Mouse (Mus musculus) hindbrain, embryonic 15.5 days (tissue): ENCODE measurements at regions not wholly inside any gene's neighbourhood (a gene's known extent, or its start where the extent isn't known, plus 50 kb on each side); places are given as distances from the start of the nearest gene placed in this dataset.

ENCODE experiments used
- ATAC-seq: fragments of 200-750 bp; cut with Nextera tagmentation; 2 replicates; pipeline ENCODE4 v1.8.0; 2017; ENCODE audit warnings: low read depth, moderate number of reproducible peaks, moderate TSS enrichment; ENCODE audit not compliant: low FRiP score
- H3K27ac ChIP-seq: fragments of 300-500 bp; sonication (generic); replicated peaks from 2 replicates; pipeline ENCODE4 v1.5.1; 2015; ENCODE audit warnings: mild to moderate bottlenecking, inconsistent platforms
- H3K27me3 ChIP-seq: fragments of 300-500 bp; sonication (generic); 2 replicates; pipeline ENCODE4 v1.6.1; 2015; ENCODE audit warnings: control low read depth, inconsistent platforms
- H3K36me3 ChIP-seq: fragments of 300-500 bp; sonication (generic); 2 replicates; pipeline ENCODE4 v1.6.1; 2015; ENCODE audit warnings: control low read depth, inconsistent platforms
- H3K4me1 ChIP-seq: fragments of 300-500 bp; sonication (generic); replicated peaks from 2 replicates; pipeline ENCODE4 v1.6.1; 2015; ENCODE audit warnings: control low read depth, inconsistent platforms
- H3K4me2 ChIP-seq: fragments of 300-500 bp; sonication (generic); 2 replicates; pipeline ENCODE4 v1.6.1; 2015; ENCODE audit warnings: moderate library complexity, mild to moderate bottlenecking, inconsistent platforms
- H3K4me3 ChIP-seq: fragments of 300-500 bp; sonication (generic); 2 replicates; pipeline ENCODE4 v1.5.1; 2015; ENCODE audit warnings: mild to moderate bottlenecking, inconsistent platforms
- H3K9ac ChIP-seq: fragments of 300-500 bp; sonication (generic); 2 replicates; pipeline ENCODE4 v1.6.1; 2015; ENCODE audit warnings: inconsistent platforms
- H3K9me3 ChIP-seq: fragments of 300-500 bp; sonication (generic); 2 replicates; pipeline ENCODE4 v1.6.1; 2016; ENCODE audit warnings: control low read depth, inconsistent platforms
- WGBS: fragments of 180-500 bp; shearing (Covaris S2); methylation state at CpG from one replicate; pipeline ENCODE4 v1.1.7; 2015; 5-methylcytosine and 5-hydroxymethylcytosine counted together

DNA sequence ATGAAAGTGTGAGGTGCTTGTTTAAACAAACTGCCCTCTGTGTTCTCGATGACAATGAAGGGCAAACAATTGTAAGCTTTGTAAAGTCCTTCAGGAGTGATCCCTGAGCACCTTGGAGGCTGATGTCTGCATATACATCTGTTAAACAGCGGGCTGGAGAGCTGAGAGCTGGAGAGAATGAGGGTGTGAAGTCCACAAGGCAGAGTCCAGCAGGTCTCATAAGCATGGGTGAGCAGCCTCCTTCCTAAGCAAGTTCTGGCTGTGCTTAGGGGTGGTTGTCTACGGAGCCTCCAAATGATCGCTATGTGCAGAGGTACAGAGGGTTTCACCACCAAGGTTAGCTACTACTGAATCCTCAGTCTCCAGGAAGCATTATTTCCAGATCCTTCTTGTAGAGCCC lies 350.2 kb downstream of the Ankrd50 start:
- Histone ChIP-seq H3K4me3 (no peak overlapping the region), H3K27ac (no peak overlapping the region), H3K27me3 (no peaks in the 10 kb centered on the region), H3K4me1 (no peaks in the 10 kb centered on the region), H3K9ac (no peak overlapping the region), H3K36me3 (no peaks in the 10 kb centered on the region), H3K4me2 (no peak overlapping the region), H3K9me3 (no peaks in the 10 kb centered on the region)
- WGBS: 87% methylated on average over 4 of the region's 4 CpGs
- ATAC-seq: no peak

DNA sequence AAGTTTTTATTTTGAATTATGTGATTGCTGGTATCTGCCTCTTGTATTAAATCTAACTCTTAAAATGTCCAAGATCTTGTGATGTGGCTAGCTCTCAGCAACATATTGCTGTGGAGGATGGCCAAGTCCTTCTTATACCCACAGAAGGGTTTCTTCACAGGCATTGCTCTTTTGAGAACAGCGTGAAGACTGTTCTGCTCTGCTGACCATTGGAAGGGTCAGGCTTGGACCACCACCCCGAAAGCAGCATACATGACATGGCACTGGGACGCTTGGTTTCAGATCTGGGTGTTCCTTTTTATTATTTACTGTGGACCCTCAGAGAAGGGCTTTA lies 352.8 kb downstream of the Ankrd50 start:
- no peak overlapping the region for H3K9ac ChIP-seq
- H3K36me3 ChIP-seq: no peaks in the 10 kb centered on the region
- no peaks in the 10 kb centered on the region for H3K4me1 ChIP-seq
- no peaks in the 10 kb centered on the region for H3K27me3 ChIP-seq
- no peaks in the 10 kb centered on the region for H3K9me3 ChIP-seq
- WGBS: 95% methylated on average over 3 of the region's 3 CpGs
- no peak overlapping the region for H3K4me3 ChIP-seq
- H3K27ac ChIP-seq: no peak overlapping the region
- no peak for ATAC-seq
- H3K4me2 ChIP-seq: no peak overlapping the region

DNA sequence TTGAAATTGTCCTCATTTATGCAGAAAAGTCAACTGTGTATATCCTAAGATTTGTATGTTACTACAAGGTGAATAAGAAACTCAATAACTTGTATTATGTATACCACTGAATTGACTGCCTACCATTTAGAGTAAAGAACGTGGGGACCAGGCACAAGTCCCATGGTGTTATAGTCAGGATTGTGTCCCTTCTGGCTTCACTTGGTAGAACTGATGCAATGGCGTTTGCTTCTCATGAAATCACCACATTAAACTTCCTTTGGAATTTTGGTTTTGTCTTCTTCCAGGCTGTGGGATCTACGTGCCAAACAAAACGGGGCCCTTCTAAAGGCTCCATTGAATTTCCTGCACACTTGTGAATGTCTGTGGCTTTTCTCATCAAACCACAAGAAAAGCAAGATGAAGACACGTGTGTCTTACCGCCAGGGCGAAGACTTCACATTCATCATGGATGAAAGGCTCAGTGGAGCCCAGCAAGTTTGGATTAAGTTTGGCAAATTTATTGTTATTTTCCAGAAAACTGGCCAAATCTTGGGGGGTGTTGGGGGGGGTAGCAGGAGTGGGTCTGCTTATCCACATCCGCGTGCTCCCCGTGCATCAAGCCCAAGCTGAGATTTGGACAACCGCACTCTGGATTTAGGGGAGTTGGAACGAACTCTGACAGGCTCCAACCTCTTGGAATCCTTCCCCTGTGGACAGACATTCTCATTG lies 353.3 kb downstream of the Ankrd50 start:
- no peak for ATAC-seq
- Histone ChIP-seq H3K4me3 (no peak overlapping the region), H3K27ac (no peak overlapping the region), H3K27me3 (no peaks in the 10 kb centered on the region), H3K36me3 (no peaks in the 10 kb centered on the region), H3K4me2 (no peak overlapping the region), H3K4me1 (no peaks in the 10 kb centered on the region), H3K9ac (no peak overlapping the region), H3K9me3 (no peaks in the 10 kb centered on the region)
- 87% methylated on average over 12 of the region's 12 CpGs for WGBS

DNA sequence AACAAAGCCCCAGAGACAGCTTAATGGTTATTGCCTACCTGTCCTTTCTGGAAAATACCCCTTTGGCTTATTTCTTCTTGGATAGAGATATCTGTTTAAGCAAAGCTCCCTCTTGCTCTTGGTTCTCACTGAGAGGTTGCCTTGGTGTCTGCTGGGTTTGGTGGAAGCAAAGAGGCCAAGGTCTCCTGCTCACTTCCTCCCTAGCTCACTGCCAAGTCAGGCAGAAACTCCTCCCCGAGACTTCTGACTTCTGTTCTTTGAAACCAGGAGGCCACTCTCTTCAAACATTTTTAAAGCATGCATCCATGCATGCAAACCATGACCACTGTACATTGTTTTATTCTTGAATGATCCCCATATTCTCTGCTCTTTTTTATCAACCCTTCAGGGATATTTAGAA lies 354.6 kb downstream of the Ankrd50 start:
- Histone ChIP-seq H3K27ac (no peak overlapping the region), H3K9ac (no peak overlapping the region), H3K4me3 (no peak overlapping the region), H3K4me1 (no peaks in the 10 kb centered on the region), H3K27me3 (no peaks in the 10 kb centered on the region), H3K36me3 (no peaks in the 10 kb centered on the region), H3K4me2 (no peak overlapping the region), H3K9me3 (no peaks in the 10 kb centered on the region)
- ATAC-seq: no peak
- 28% methylated on average over 1 of the region's 1 CpGs for WGBS

DNA sequence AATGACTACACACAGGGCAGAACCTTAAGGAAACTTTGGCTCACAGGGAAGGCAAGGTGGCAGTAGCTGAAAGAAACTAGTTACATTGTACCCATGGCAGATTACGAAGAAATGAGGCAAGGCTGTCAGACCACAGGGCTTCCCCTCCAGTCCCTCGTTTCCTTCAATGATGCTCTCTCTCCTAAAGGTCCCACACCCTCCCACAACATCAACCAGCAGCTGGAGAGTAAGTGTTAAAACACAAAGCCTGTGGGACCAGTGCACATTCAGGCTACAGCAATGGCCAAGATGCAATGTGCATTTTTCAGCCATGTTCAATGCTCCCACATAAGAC lies 355.5 kb downstream of the Ankrd50 start:
- H3K27ac ChIP-seq: no peak overlapping the region
- no peak for ATAC-seq
- no peaks in the 10 kb centered on the region for H3K9me3 ChIP-seq
- no peak overlapping the region for H3K9ac ChIP-seq
- H3K4me1 ChIP-seq: no peaks in the 10 kb centered on the region
- no peaks in the 10 kb centered on the region for H3K27me3 ChIP-seq
- WGBS: 89% methylated on average over 2 of the region's 2 CpGs
- H3K4me2 ChIP-seq: no peak overlapping the region
- H3K36me3 ChIP-seq: no peaks in the 10 kb centered on the region
- H3K4me3 ChIP-seq: no peak overlapping the region

DNA sequence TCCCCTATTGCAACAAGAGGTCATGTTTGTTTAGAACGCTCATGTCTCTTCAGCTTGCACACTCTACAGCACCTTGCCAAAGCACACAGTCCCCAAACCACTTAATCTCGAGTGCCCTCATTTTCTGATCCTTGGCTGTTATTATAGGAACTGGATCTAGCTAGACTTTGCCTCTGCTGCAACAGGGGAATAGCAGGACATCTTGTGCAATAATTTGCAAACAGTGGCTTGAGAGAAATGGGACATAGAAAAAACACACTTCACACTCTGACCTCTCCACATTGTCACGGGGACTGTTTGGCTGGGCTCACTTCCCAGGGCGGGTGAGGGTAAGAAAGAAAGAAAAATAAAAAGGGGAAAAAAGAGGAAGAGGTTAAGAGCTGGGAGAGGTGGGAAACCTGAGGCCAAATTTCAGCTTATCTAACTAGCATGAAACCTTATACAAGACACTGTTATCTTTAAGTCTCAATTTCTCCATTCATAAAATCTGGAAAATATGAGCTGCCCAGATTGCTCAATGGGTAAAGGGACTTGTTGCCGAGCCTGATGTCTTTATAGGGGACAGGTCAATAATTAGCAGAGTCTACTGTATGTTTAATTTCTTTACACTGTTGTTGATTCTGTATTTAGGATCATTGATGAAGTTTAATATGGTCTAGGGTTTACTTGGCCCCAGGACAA lies 356.0 kb downstream of the Ankrd50 start:
- Histone ChIP-seq H3K36me3 (no peaks in the 10 kb centered on the region), H3K4me3 (no peak overlapping the region), H3K27ac (no peak overlapping the region), H3K4me1 (no peaks in the 10 kb centered on the region), H3K27me3 (no peaks in the 10 kb centered on the region), H3K9ac (no peak overlapping the region), H3K4me2 (no peak overlapping the region), H3K9me3 (no peaks in the 10 kb centered on the region)
- WGBS: 86% methylated on average over 5 of the region's 5 CpGs
- ATAC-seq: no peak

DNA sequence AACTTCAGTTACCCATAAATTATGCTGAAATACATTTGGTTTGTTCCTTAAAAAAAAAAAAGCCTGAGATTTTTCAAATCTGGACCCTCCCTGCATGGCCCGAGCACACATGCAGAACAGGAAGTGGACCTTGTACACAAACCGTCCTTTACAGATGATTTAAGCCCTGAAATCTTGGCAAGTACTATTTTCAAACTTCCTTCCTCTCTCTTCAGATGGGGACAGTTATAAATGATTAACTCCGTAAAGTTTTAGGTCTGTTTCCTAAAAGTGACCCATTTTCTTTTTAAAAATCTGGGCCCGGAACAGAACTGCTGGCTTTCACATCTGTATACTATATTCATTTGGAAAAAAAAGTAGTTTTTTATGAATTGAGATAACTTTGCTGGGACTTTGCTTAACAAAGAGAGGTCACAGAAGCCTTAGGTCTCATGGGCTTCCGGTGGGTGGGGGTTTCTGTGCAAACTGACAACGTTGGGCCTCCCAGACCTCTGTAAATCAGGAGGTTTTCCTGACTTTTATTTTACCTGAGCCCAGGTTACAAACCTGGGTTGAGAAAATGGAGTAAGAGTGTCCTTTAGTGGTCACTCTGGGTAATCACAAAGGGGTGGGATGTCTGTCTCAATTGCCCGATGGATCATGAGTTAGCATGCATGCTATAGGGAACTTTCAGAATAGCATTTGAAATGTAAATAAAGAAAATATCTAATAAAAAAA lies 368.4 kb downstream of the Ankrd50 start:
- H3K9me3 ChIP-seq: no peaks in the 10 kb centered on the region
- WGBS: 73% methylated on average over 7 of the region's 7 CpGs
- no peaks in the 10 kb centered on the region for H3K4me1 ChIP-seq
- H3K9ac ChIP-seq: no peak overlapping the region
- H3K4me2 ChIP-seq: no peak overlapping the region
- ATAC-seq: no peak
- H3K27me3 ChIP-seq: no peaks in the 10 kb centered on the region
- H3K36me3 ChIP-seq: no peaks in the 10 kb centered on the region
- H3K27ac ChIP-seq: no peak overlapping the region
- no peak overlapping the region for H3K4me3 ChIP-seq

DNA sequence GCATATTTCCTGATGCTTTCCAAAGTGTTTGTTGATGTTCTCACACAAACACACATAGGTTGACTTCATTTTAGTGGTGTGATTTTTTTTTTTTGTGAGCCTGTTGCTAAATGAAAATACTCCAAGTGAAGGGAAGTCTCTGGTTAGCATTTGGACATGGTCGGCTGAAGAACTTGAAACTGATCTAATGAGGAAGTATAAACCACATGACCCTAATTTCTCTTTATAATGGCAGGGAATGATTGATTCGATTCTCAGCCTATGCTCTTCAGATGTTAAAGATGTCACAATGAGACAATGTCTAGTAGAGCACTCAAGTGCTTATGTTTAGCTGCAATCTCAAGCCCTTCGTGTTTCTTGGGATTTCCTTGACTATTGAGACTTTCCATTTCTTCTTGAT lies 372.1 kb downstream of the Ankrd50 start:
- Histone ChIP-seq H3K9me3 (no peaks in the 10 kb centered on the region), H3K4me2 (no peak overlapping the region), H3K9ac (no peak overlapping the region), H3K27ac (no peak overlapping the region), H3K27me3 (no peaks in the 10 kb centered on the region), H3K36me3 (no peaks in the 10 kb centered on the region), H3K4me3 (no peak overlapping the region), H3K4me1 (no peaks in the 10 kb centered on the region)
- no peak for ATAC-seq
- WGBS: 91% methylated on average over 3 of the region's 3 CpGs

DNA sequence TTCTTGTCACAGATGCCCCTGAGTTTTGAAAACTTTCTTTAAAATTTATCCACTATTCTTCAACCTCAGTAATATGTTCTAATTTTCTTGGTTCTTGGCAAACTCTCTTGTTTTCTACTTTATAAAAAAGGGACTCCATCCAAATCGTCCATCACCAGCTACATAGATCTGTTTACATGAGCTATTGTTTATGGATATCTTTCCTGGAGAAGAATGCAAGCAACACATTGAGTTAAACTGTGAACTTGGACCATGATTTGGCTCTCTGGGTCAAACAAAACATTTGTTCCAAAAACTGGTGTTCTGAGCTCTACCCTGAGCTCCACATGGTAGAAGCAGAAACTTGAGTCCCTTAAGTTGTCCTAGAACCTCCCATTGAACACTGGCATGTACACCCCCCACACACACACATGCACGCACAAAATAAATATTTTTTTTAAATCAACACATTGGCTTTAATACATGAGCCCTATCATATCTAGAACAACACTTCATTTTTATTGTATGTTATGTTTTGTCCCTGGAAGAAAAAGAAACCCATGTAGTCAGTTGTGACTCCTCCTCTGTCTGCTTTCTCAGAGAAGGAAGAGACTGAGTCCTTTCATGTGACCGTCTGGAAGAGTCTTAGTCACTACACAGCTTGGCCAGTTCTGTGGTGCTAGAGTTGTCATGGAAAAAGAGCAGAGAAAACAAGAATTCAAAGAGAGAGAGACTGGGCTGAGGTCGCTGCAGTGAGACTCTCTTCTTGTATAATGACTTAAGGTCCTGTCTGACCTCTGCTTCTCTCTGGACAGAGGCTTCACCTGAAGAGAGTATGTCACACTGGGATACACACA lies 379.4 kb downstream of the Ankrd50 start:
- H3K27ac ChIP-seq: no peak overlapping the region
- no peaks in the 10 kb centered on the region for H3K4me1 ChIP-seq
- H3K27me3 ChIP-seq: no peaks in the 10 kb centered on the region
- no peak overlapping the region for H3K4me2 ChIP-seq
- no peak for ATAC-seq
- WGBS: 75% methylated on average over 4 of the region's 4 CpGs
- no peak overlapping the region for H3K9ac ChIP-seq
- H3K4me3 ChIP-seq: no peak overlapping the region
- no peaks in the 10 kb centered on the region for H3K36me3 ChIP-seq
- H3K9me3 ChIP-seq: no peaks in the 10 kb centered on the region

DNA sequence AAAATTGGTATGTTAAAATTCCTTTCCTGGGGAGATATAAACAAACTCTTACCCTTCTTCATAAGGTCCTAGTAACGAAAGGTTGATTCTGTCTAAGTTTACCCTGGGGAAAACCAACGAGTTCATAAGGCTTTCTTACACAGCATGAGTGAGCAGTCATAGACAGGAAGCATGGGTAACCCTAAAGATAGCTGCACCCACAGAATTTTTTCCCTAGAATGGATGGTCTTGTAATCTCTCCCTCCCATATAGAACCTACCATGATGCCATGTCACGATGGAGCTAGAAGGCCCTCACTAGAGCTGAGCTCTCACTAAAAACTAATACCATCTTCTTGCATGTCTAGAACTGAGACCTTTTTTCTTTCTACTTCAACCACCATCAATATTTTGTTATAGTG lies 380.1 kb upstream of the Gm5148 start:
- Histone ChIP-seq H3K27me3 (no peaks in the 10 kb centered on the region), H3K27ac (no peak overlapping the region), H3K4me1 (no peaks in the 10 kb centered on the region), H3K4me3 (no peak overlapping the region), H3K9me3 (no peaks in the 10 kb centered on the region), H3K4me2 (no peak overlapping the region), H3K9ac (no peak overlapping the region), H3K36me3 (no peaks in the 10 kb centered on the region)
- WGBS: 84% methylated on average over 3 of the region's 3 CpGs
- no peak for ATAC-seq

DNA sequence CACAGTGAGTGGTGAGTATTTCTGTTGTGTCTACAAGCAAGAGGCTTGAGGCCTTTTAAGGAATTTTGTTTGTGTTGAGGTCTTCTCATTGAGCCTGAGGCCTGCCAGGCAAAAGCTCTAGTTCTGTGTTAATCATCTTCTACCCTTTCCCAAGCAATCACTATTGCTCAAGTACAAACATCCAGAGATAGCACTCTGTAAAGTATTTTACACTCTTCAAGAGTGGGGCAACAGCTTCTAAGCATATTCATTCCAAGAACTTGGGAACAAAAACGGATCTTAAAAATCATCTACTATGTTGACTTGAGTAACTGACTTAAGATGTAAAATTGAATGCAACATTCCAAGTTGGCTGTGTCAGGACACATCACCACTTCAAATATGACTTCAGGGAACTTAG lies 378.7 kb upstream of the Gm5148 start:
- ATAC-seq: no peak
- Histone ChIP-seq H3K9ac (no peak overlapping the region), H3K4me1 (no peaks in the 10 kb centered on the region), H3K4me3 (no peak overlapping the region), H3K27me3 (no peaks in the 10 kb centered on the region), H3K4me2 (no peak overlapping the region), H3K27ac (no peak overlapping the region), H3K9me3 (no peaks in the 10 kb centered on the region), H3K36me3 (no peaks in the 10 kb centered on the region)
- WGBS: 90% methylated on average over 1 of the region's 1 CpGs

DNA sequence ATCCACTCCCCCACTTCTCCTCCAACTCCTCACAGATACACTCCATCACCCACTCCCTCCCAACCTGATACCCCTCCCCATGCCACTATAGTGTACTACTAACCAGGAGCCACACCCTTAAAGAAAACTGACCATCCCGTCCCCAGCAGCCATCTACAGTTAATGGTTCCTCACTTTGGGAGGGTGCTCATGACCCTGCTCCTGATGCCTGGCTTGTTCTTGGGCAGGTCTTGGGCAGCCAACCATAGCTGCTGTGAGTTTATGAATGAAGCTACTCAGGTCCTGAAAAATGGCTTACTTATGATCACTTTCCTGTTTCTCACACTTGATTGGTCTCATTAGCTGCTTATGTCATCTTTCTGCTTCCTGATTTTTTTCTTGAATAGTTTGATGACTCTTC lies 377.9 kb upstream of the Gm5148 start:
- WGBS: 100% methylated on average over 1 of the region's 1 CpGs
- Histone ChIP-seq H3K4me3 (no peak overlapping the region), H3K9ac (no peak overlapping the region), H3K36me3 (no peaks in the 10 kb centered on the region), H3K4me1 (no peaks in the 10 kb centered on the region), H3K9me3 (no peaks in the 10 kb centered on the region), H3K4me2 (no peak overlapping the region), H3K27me3 (no peaks in the 10 kb centered on the region), H3K27ac (no peak overlapping the region)
- no peak for ATAC-seq
